Mouse (Mus musculus): ENCODE results near the gene Kirrel3.

The Kirrel3 gene

GRCm38 (mm10) chr9:34688358-34688757 lies 202.7 kb downstream of the Kirrel3 start:
- no peak for DNase-seq (ENCODE audit: low spot score in 2 of 2)

- peak in 1 of 2 experiments; percentile 20 for DNase-seq (ENCODE audit: low spot score in 2 of 2)
These were observed 203.7 kb downstream of the Kirrel3 start for GRCm38 (mm10) chr9:34689375-34689774.

GRCm38 (mm10) chr9:34695646-34696045 lies 210.0 kb downstream of the Kirrel3 start:
- DNase-seq (ENCODE audit: low spot score in 2 of 2): no peak

GRCm38 (mm10) chr9:34703547-34704300 lies 218.0 kb downstream of the Kirrel3 start:
- peak in 1 of 2 experiments; percentile 51 for DNase-seq (ENCODE audit: low spot score in 2 of 2)

- no peak for DNase-seq (ENCODE audit: low spot score in 2 of 2)
These were observed 218.7 kb downstream of the Kirrel3 start for GRCm38 (mm10) chr9:34704357-34704756.

GRCm38 (mm10) chr9:34706350-34706873 lies 220.7 kb downstream of the Kirrel3 start:
- no peak for DNase-seq (ENCODE audit: low spot score in 2 of 2)

- DNase-seq (ENCODE audit: low spot score in 2 of 2): no peak
These were observed 223.0 kb downstream of the Kirrel3 start for GRCm38 (mm10) chr9:34708691-34709090.

- DNase-seq (ENCODE audit: low spot score in 2 of 2): no peak
These were observed 226.3 kb downstream of the Kirrel3 start for GRCm38 (mm10) chr9:34711996-34712395.

GRCm38 (mm10) chr9:34712996-34713395 lies 227.3 kb downstream of the Kirrel3 start:
- no peak for DNase-seq (ENCODE audit: low spot score in 2 of 2)

GRCm38 (mm10) chr9:34713462-34713926 lies 227.8 kb downstream of the Kirrel3 start:
- DNase-seq (ENCODE audit: low spot score in 2 of 2): no peak

GRCm38 (mm10) chr9:34714996-34715619 lies 229.4 kb downstream of the Kirrel3 start:
- no peak for DNase-seq (ENCODE audit: low spot score in 2 of 2)

GRCm38 (mm10) chr9:34716476-34716875 lies 230.8 kb downstream of the Kirrel3 start:
- DNase-seq (ENCODE audit: low spot score in 2 of 2): no peak

GRCm38 (mm10) chr9:34721478-34722197 lies 235.9 kb downstream of the Kirrel3 start:
- no peak for DNase-seq (ENCODE audit: low spot score in 2 of 2)

GRCm38 (mm10) chr9:34722198-34722550 lies 236.5 kb downstream of the Kirrel3 start:
- no peak for DNase-seq (ENCODE audit: low spot score in 2 of 2)

- DNase-seq (ENCODE audit: low spot score in 2 of 2): no peak
These were observed 246.8 kb downstream of the Kirrel3 start for GRCm38 (mm10) chr9:34732507-34732906.

- DNase-seq (ENCODE audit: low spot score in 2 of 2): no peak
These were observed 247.9 kb downstream of the Kirrel3 start for GRCm38 (mm10) chr9:34733579-34733978.

GRCm38 (mm10) chr9:34734991-34735390 lies 249.3 kb downstream of the Kirrel3 start:
- no peak for DNase-seq (ENCODE audit: low spot score in 2 of 2)

- no peak for DNase-seq (ENCODE audit: low spot score in 2 of 2)
These were observed 253.7 kb downstream of the Kirrel3 start for GRCm38 (mm10) chr9:34739431-34739830.

GRCm38 (mm10) chr9:34740814-34741213 lies 255.1 kb downstream of the Kirrel3 start:
- DNase-seq (ENCODE audit: low spot score in 2 of 2): no peak

- DNase-seq (ENCODE audit: low spot score in 2 of 2): no peak
These were observed 262.3 kb downstream of the Kirrel3 start for GRCm38 (mm10) chr9:34748003-34748402.

- no peak for DNase-seq (ENCODE audit: low spot score in 2 of 2)
These were observed 263.5 kb downstream of the Kirrel3 start for GRCm38 (mm10) chr9:34749161-34749560.

- no peak for DNase-seq (ENCODE audit: low spot score in 2 of 2)
These were observed 264.2 kb downstream of the Kirrel3 start for GRCm38 (mm10) chr9:34749877-34750276.

All from right cerebral cortex, postnatal 36 days (tissue).